Mouse (Mus musculus) ES-E14 (cell line): ENCODE measurements around the gene U2surp. TPM values are rescaled to one million over a fixed set of nuclear protein-coding genes. Genes with fewer than 3 reads are reported as not detected.
A peak's percentile ranks its signal among the peaks of the same experiment; 100 is the strongest.

Experiments used
- DNase-seq: peaks from one replicate; pipeline ENCODE4 v3.0.0-alpha.2; 2013; ENCODE audit warnings: low read depth, low spot score
- H3K27ac ChIP-seq: 2 replicates; pipeline ENCODE4 v1.5.1; 2012; ENCODE audit warnings: low read depth, mild to moderate bottlenecking, low read length, moderate library complexity, mixed read lengths; ENCODE audit not compliant: poor library complexity, insufficient read depth, severe bottlenecking
- H3K36me3 ChIP-seq: 2 replicates; pipeline ENCODE4 v1.6.1; 2012; ENCODE audit warnings: mild to moderate bottlenecking, low read length, moderate library complexity, mixed read lengths; ENCODE audit not compliant: control insufficient read depth, poor library complexity, insufficient read depth, severe bottlenecking
- H3K4me1 ChIP-seq, 2 experiments: fragments of 150-350 bp in 1 of 2; sonication (generic) in 1 of 2; 2 replicates each; pipeline ENCODE4 v1.6.1; 2012; ENCODE audit warnings: low read length in 2 of 2, mild to moderate bottlenecking in 1 of 2, mixed read lengths in 1 of 2; ENCODE audit not compliant: control insufficient read depth in 2 of 2, insufficient read depth in 2 of 2, poor library complexity in 1 of 2
- H3K4me3 ChIP-seq, 2 experiments: fragments of 150-350 bp in 1 of 2; sonication (generic) in 1 of 2; 2 replicates each; pipeline ENCODE4 v1.5.1; 2012; ENCODE audit warnings: low read length in 2 of 2, low read depth in 1 of 2, mild to moderate bottlenecking in 1 of 2, mixed read lengths in 1 of 2; ENCODE audit not compliant: insufficient read depth in 1 of 2, poor library complexity in 1 of 2, severe bottlenecking in 1 of 2
- H3K9ac ChIP-seq: 2 replicates; pipeline ENCODE4 v1.6.1; 2012; ENCODE audit warnings: low read depth, mild to moderate bottlenecking, low read length, mixed read lengths; ENCODE audit not compliant: poor library complexity, insufficient read depth, severe bottlenecking
- H3K9me3 ChIP-seq: fragments of 150-350 bp; sonication (generic); 2 replicates; pipeline ENCODE4 v1.6.1; 2012; ENCODE audit warnings: low read depth, mild to moderate bottlenecking, low read length; ENCODE audit not compliant: control insufficient read depth, insufficient read depth
- CHD2 ChIP-seq: IDR thresholded peaks from 2 replicates; pipeline ENCODE4 v1.6.1; 2014; ENCODE audit warnings: mild to moderate bottlenecking, low read depth, low read length, inconsistent platforms
- HCFC1 ChIP-seq: IDR thresholded peaks from 2 replicates; pipeline ENCODE4 v1.6.1; 2012; ENCODE audit warnings: low read length, inconsistent platforms, borderline replicate concordance; ENCODE audit not compliant: insufficient read depth
- MAFK ChIP-seq: IDR thresholded peaks from 2 replicates; pipeline ENCODE4 v1.6.1; 2014; ENCODE audit warnings: mild to moderate bottlenecking, low read depth, low read length, inconsistent platforms; ENCODE audit not compliant: insufficient read depth
- ZC3H11A ChIP-seq: IDR thresholded peaks from 2 replicates; pipeline ENCODE4 v1.6.1; 2012; ENCODE audit warnings: low read depth, mild to moderate bottlenecking, inconsistent platforms, low read length, borderline replicate concordance
- ZNF384 ChIP-seq: IDR thresholded peaks from 2 replicates; pipeline ENCODE4 v1.6.1; 2012; ENCODE audit warnings: low read depth, low read length, inconsistent platforms
- in situ Hi-C, 2 experiments: fragments of 600-800 bp; cut with MboI; formaldehyde crosslinking; loops; one replicate each; pipeline ENCODE4 v1.15.1; 2025; ENCODE audit warnings: low sequenced_read_pairs in 2 of 2, inconsistent platforms in 1 of 2; ENCODE audit not compliant: unreplicated experiment in 2 of 2
- total RNA-seq: library from RNA; depleted of rRNA; stranded (reverse); fragments of 300-350 nt; gene quantifications from 2 replicates; pipeline ENCODE4 v1.2.3, GENCODE M21; 2012

Gene U2surp
- total RNA-seq, 1 experiment = 95.3 TPM

- no peaks in the 10 kb centered on the region for H3K9me3 ChIP-seq
- no peak for DNase-seq
- TF ChIP-seq CHD2 (no peak), ZNF384 (peak; percentile 86)
- peaks cover 8% of the 10 kb centered on the region for H3K36me3 ChIP-seq
- no peak overlapping the region for H3K9ac ChIP-seq
- H3K4me3 ChIP-seq = no peak overlapping the region
- H3K27ac ChIP-seq = no peak overlapping the region; the same call in 1 of the 2 replicates
- no peaks in the 10 kb centered on the region for H3K4me1 ChIP-seq
- in situ Hi-C loops = no loop called here
Measured at GRCm38 (mm10) chr9:95499848-95500247, 11.9 kb downstream of the U2surp start.

DNA sequence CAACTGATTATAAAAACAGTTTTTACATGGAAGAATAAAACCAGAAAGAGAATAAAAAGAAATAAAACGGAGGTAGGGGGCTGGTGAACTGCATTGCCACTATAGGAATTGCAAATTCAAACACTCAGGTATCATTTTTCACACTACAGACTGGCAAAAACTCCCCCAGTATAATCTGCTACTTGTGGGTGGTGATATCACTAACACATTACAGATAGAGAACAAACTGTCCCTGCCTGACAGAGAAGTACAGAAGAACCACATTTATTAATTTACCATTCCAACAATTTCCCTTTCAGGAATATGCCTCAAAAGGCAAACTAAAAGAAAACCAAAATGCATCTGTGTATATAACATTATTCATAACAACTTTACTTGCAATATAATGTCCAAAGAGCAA is 16.8 kb downstream of the U2surp start:
- Histone ChIP-seq H3K9ac (no peak overlapping the region), H3K36me3 (peaks cover 14% of the 10 kb centered on the region), H3K4me1 (no peaks in the 10 kb centered on the region), H3K9me3 (no peaks in the 10 kb centered on the region), H3K4me3 (no peak overlapping the region), H3K27ac (no peak overlapping the region)
- TF ChIP-seq ZNF384 (no peak), HCFC1 (no peak), MAFK (no peak), ZC3H11A (no peak), CHD2 (no peak)
- in situ Hi-C loops = no loop called here
- no peak for DNase-seq

DNA sequence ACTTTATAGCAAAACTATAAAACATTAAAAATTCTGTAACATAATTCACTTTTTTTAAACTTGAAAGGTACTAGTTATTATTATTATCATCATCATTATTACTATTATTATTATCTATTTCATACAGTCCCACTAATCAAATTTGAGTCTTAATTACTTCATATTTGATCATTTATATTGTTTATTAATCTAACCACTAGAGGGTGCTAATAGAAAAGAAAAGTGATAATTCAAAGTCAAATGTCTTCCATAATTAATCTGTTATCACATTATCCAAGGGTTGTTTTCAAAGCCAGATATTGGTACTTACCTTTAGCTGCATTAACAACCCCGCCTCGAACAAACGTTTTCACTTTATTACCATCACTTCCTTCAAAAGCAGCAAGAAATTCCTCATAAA is 18.4 kb downstream of the U2surp start:
- no peaks in the 10 kb centered on the region for H3K9me3 ChIP-seq
- in situ Hi-C loops = no loop called here
- DNase-seq = no peak
- no peak overlapping the region for H3K4me3 ChIP-seq
- no peak overlapping the region for H3K9ac ChIP-seq
- no peaks in the 10 kb centered on the region for H3K4me1 ChIP-seq
- H3K27ac ChIP-seq = no peak overlapping the region
- no peak for TF ChIP-seq ZNF384
- H3K36me3 ChIP-seq = peaks cover 13% of the 10 kb centered on the region; the same call in 1 of the 2 replicates

DNA sequence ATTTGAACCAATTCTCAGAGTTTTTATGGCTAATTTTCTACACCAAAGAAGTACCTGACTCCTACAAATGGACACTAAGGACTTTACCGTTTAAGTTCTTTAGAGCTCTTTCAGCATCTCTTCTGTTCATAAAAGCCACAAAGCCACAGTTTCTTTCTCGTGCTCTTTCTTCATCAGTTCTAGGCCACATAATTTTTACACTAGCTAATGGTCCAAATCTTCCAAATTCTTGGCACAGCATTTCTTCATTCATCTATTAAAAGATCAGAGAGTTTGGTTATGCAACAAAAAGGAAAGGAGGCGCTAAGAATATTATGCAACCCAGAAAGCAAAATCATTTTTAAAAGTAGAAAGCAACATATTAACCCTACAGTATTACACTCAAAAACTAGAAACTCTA is 21.8 kb downstream of the U2surp start:
- peaks cover 10% of the 10 kb centered on the region; the same call in 1 of the 2 replicates for H3K36me3 ChIP-seq
- no peak for DNase-seq

GRCm38 (mm10) chr9:95488861-95489260 is 22.9 kb downstream of the U2surp start:
- Histone ChIP-seq H3K27ac (no peak overlapping the region), H3K4me3 (no peak overlapping the region), H3K9ac (no peak overlapping the region), H3K9me3 (no peaks in the 10 kb centered on the region), H3K4me1 (no peaks in the 10 kb centered on the region), H3K36me3 (peaks cover 9% of the 10 kb centered on the region; the same call in 1 of the 2 replicates)
- no peak for DNase-seq
- no peak for TF ChIP-seq ZC3H11A
- TF ChIP-seq MAFK = no peak
- no peak for TF ChIP-seq ZNF384
- TF ChIP-seq CHD2 = no peak
- no peak for TF ChIP-seq HCFC1
- in situ Hi-C loops = no loop called here

More for the DNA sequence above, 21.8 kb downstream of the U2surp start:
- no peak for TF ChIP-seq CHD2
- TF ChIP-seq ZC3H11A = no peak
- TF ChIP-seq ZNF384 = no peak
- no peak for TF ChIP-seq HCFC1
- no peak for TF ChIP-seq MAFK
- no peak overlapping the region for H3K4me3 ChIP-seq
- H3K9ac ChIP-seq = no peak overlapping the region
- H3K9me3 ChIP-seq = no peaks in the 10 kb centered on the region
- no peaks in the 10 kb centered on the region for H3K4me1 ChIP-seq
- in situ Hi-C loops = no loop called here
- no peak overlapping the region for H3K27ac ChIP-seq
